Mouse (Mus musculus) cerebellum, adult 2 months (tissue): ENCODE data around the gene Pros1.

Experiments used
- CTCF ChIP-seq: fragments of 200-500 bp; IDR thresholded peaks from 2 replicates; pipeline ENCODE4 v1.5.1; 2011; ENCODE audit warnings: low read depth, mild to moderate bottlenecking, control low read depth, low read length, moderate library complexity, borderline replicate concordance; ENCODE audit not compliant: insufficient read depth
- POLR2A ChIP-seq: fragments of 200-500 bp; IDR thresholded peaks from 2 replicates; pipeline ENCODE4 v1.6.1; 2011; ENCODE audit warnings: low read length, control low read depth, borderline replicate concordance; ENCODE audit not compliant: insufficient read depth

DNA sequence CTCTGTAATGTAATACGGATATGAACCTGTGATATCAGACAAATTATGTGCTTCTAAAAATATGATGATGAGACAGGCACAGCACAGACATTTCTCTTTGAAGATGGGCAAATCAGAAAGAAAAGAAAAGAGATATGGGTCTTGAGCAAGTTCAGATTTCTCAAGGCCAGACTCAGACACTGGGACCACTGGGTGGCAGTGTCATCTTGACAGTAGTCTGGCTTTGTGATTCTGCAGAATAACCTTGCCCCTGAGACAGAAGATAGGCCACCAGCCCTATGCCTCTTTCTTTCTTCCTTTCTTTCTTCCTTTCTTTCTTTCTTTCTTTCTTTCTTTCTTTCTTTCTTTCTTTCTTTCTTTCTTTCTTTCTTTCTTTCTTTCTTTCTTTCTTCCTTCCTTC lies 120.8 kb downstream of the Pros1 start:
- TF ChIP-seq CTCF: peak; percentile 73
- TF ChIP-seq POLR2A: no peak
